Mouse (Mus musculus): ENCODE results near the gene Rnf216. TPM values are rescaled to one million over a fixed set of nuclear protein-coding genes. Genes with fewer than 3 reads are reported as not detected.

Gene Rnf216
- polyA plus RNA-seq, 1 experiment from 2014 or later, result 48.3 TPM

- H3K4me3 ChIP-seq (ENCODE audit: low read length), result no peak overlapping the region
- peaks cover 87% of the 10 kb centered on the region for H3K36me3 ChIP-seq (ENCODE audit: control insufficient read depth, insufficient read depth, low read length)
- ATAC-seq (ENCODE audit: low FRiP score, low TSS enrichment), result no peak
- no peaks in the 10 kb centered on the region for H3K4me1 ChIP-seq (ENCODE audit: control insufficient read depth, insufficient read depth, low read length)
- H3K27me3 ChIP-seq (ENCODE audit: control insufficient read depth, insufficient read depth, low read length), result no peaks in the 10 kb centered on the region
- H3K4me2 ChIP-seq (replicated peaks; ENCODE audit: low read depth, low read length), result no peak overlapping the region
- no peak overlapping the region for H3K9ac ChIP-seq (ENCODE audit: low read depth, low read length)
- H3K27ac ChIP-seq (ENCODE audit: low read depth, low read length), result no peak overlapping the region
- WGBS, result 93% methylated on average over 3 of the region's 3 CpGs
- no peaks in the 10 kb centered on the region for H3K9me3 ChIP-seq (ENCODE audit: control insufficient read depth, low read length)
Measured at GRCm38 (mm10) chr5:143076603-143077143, 36.1 kb downstream of the Rnf216 start.

GRCm38 (mm10) chr5:143075987-143076386 lies 36.8 kb downstream of the Rnf216 start:
- Histone ChIP-seq H3K4me1 (ENCODE audit: control insufficient read depth, insufficient read depth, low read length) (no peaks in the 10 kb centered on the region), H3K27me3 (ENCODE audit: control insufficient read depth, insufficient read depth, low read length) (no peaks in the 10 kb centered on the region), H3K4me2 (replicated peaks; ENCODE audit: low read depth, low read length) (no peak overlapping the region), H3K4me3 (ENCODE audit: low read length) (no peak overlapping the region), H3K27ac (ENCODE audit: low read depth, low read length) (no peak overlapping the region), H3K9ac (ENCODE audit: low read depth, low read length) (no peak overlapping the region), H3K36me3 (ENCODE audit: control insufficient read depth, insufficient read depth, low read length) (peaks cover 83% of the 10 kb centered on the region), H3K9me3 (ENCODE audit: control insufficient read depth, low read length) (no peaks in the 10 kb centered on the region)
- ATAC-seq (ENCODE audit: low FRiP score, low TSS enrichment), result no peak
- 92% methylated on average over 2 of the region's 2 CpGs for WGBS

- H3K36me3 ChIP-seq (ENCODE audit: control insufficient read depth, insufficient read depth, low read length), result peaks cover 62% of the 10 kb centered on the region
- ATAC-seq (ENCODE audit: low FRiP score, low TSS enrichment), result no peak
Measured at GRCm38 (mm10) chr5:143069048-143069447, 43.7 kb downstream of the Rnf216 start.

GRCm38 (mm10) chr5:143068382-143068781 lies 44.4 kb downstream of the Rnf216 start:
- no peaks in the 10 kb centered on the region for H3K27me3 ChIP-seq (ENCODE audit: control insufficient read depth, insufficient read depth, low read length)
- peaks cover 61% of the 10 kb centered on the region for H3K36me3 ChIP-seq (ENCODE audit: control insufficient read depth, insufficient read depth, low read length)
- H3K4me1 ChIP-seq (ENCODE audit: control insufficient read depth, insufficient read depth, low read length), result no peaks in the 10 kb centered on the region
- no peak overlapping the region for H3K4me2 ChIP-seq (replicated peaks; ENCODE audit: low read depth, low read length)
- no peak overlapping the region for H3K9ac ChIP-seq (ENCODE audit: low read depth, low read length)
- ATAC-seq (ENCODE audit: low FRiP score, low TSS enrichment), result no peak
- H3K4me3 ChIP-seq (ENCODE audit: low read length), result no peak overlapping the region
- no peak overlapping the region for H3K27ac ChIP-seq (ENCODE audit: low read depth, low read length)
- no peaks in the 10 kb centered on the region for H3K9me3 ChIP-seq (ENCODE audit: control insufficient read depth, low read length)
- 91% methylated on average over 3 of the region's 3 CpGs for WGBS

More at GRCm38 (mm10) chr5:143069048-143069447, 43.7 kb downstream of the Rnf216 start:
- Histone ChIP-seq H3K9ac (ENCODE audit: low read depth, low read length) (no peak overlapping the region), H3K27ac (ENCODE audit: low read depth, low read length) (no peak overlapping the region), H3K9me3 (ENCODE audit: control insufficient read depth, low read length) (no peaks in the 10 kb centered on the region), H3K27me3 (ENCODE audit: control insufficient read depth, insufficient read depth, low read length) (no peaks in the 10 kb centered on the region), H3K4me2 (replicated peaks; ENCODE audit: low read depth, low read length) (no peak overlapping the region), H3K4me3 (ENCODE audit: low read length) (no peak overlapping the region), H3K4me1 (ENCODE audit: control insufficient read depth, insufficient read depth, low read length) (no peaks in the 10 kb centered on the region)
- WGBS, result 92% methylated on average over 2 of the region's 2 CpGs

- H3K36me3 ChIP-seq (ENCODE audit: control insufficient read depth, insufficient read depth, low read length), result peaks cover 65% of the 10 kb centered on the region
- H3K9ac ChIP-seq (ENCODE audit: low read depth, low read length), result no peak overlapping the region
- no peaks in the 10 kb centered on the region for H3K27me3 ChIP-seq (ENCODE audit: control insufficient read depth, insufficient read depth, low read length)
- H3K4me1 ChIP-seq (ENCODE audit: control insufficient read depth, insufficient read depth, low read length), result no peaks in the 10 kb centered on the region
- WGBS, result 28% methylated on average over 1 of the region's 1 CpGs
- H3K4me3 ChIP-seq (ENCODE audit: low read length), result no peak overlapping the region
- H3K4me2 ChIP-seq (replicated peaks; ENCODE audit: low read depth, low read length), result no peak overlapping the region
- no peak for ATAC-seq (ENCODE audit: low FRiP score, low TSS enrichment)
- H3K27ac ChIP-seq (ENCODE audit: low read depth, low read length), result no peak overlapping the region
- no peaks in the 10 kb centered on the region for H3K9me3 ChIP-seq (ENCODE audit: control insufficient read depth, low read length)
Measured at GRCm38 (mm10) chr5:143066551-143066958, 46.2 kb downstream of the Rnf216 start.

GRCm38 (mm10) chr5:143066096-143066495 lies 46.7 kb downstream of the Rnf216 start:
- H3K27ac ChIP-seq (ENCODE audit: low read depth, low read length), result no peak overlapping the region
- no peak overlapping the region for H3K4me2 ChIP-seq (replicated peaks; ENCODE audit: low read depth, low read length)
- H3K36me3 ChIP-seq (ENCODE audit: control insufficient read depth, insufficient read depth, low read length), result peaks cover 70% of the 10 kb centered on the region
- 91% methylated on average over 1 of the region's 1 CpGs for WGBS
- H3K4me3 ChIP-seq (ENCODE audit: low read length), result no peak overlapping the region
- no peak overlapping the region for H3K9ac ChIP-seq (ENCODE audit: low read depth, low read length)
- ATAC-seq (ENCODE audit: low FRiP score, low TSS enrichment), result no peak
- no peaks in the 10 kb centered on the region for H3K9me3 ChIP-seq (ENCODE audit: control insufficient read depth, low read length)
- H3K4me1 ChIP-seq (ENCODE audit: control insufficient read depth, insufficient read depth, low read length), result no peaks in the 10 kb centered on the region
- no peaks in the 10 kb centered on the region for H3K27me3 ChIP-seq (ENCODE audit: control insufficient read depth, insufficient read depth, low read length)

- 88% methylated on average over 2 of the region's 2 CpGs for WGBS
- Histone ChIP-seq H3K9me3 (ENCODE audit: control insufficient read depth, low read length) (no peaks in the 10 kb centered on the region), H3K4me3 (ENCODE audit: low read length) (no peak overlapping the region), H3K4me1 (ENCODE audit: control insufficient read depth, insufficient read depth, low read length) (no peaks in the 10 kb centered on the region), H3K36me3 (ENCODE audit: control insufficient read depth, insufficient read depth, low read length) (peaks cover 73% of the 10 kb centered on the region), H3K27ac (ENCODE audit: low read depth, low read length) (no peak overlapping the region), H3K27me3 (ENCODE audit: control insufficient read depth, insufficient read depth, low read length) (no peaks in the 10 kb centered on the region), H3K9ac (ENCODE audit: low read depth, low read length) (no peak overlapping the region), H3K4me2 (replicated peaks; ENCODE audit: low read depth, low read length) (no peak overlapping the region)
- no peak for ATAC-seq (ENCODE audit: low FRiP score, low TSS enrichment)
Measured at GRCm38 (mm10) chr5:143065230-143065629, 47.6 kb downstream of the Rnf216 start.

- Histone ChIP-seq H3K4me1 (ENCODE audit: control insufficient read depth, insufficient read depth, low read length) (no peaks in the 10 kb centered on the region), H3K9me3 (ENCODE audit: control insufficient read depth, low read length) (no peaks in the 10 kb centered on the region), H3K4me3 (ENCODE audit: low read length) (no peak overlapping the region), H3K9ac (ENCODE audit: low read depth, low read length) (no peak overlapping the region), H3K27me3 (ENCODE audit: control insufficient read depth, insufficient read depth, low read length) (no peaks in the 10 kb centered on the region), H3K27ac (ENCODE audit: low read depth, low read length) (no peak overlapping the region), H3K4me2 (replicated peaks; ENCODE audit: low read depth, low read length) (no peak overlapping the region), H3K36me3 (ENCODE audit: control insufficient read depth, insufficient read depth, low read length) (peaks cover 70% of the 10 kb centered on the region)
- no peak for ATAC-seq (ENCODE audit: low FRiP score, low TSS enrichment)
- WGBS, result 87% methylated on average over 3 of the region's 3 CpGs
Measured at GRCm38 (mm10) chr5:143062251-143062650, 50.5 kb downstream of the Rnf216 start.

- H3K4me2 ChIP-seq (replicated peaks; ENCODE audit: low read depth, low read length), result no peak overlapping the region
- no peaks in the 10 kb centered on the region for H3K27me3 ChIP-seq (ENCODE audit: control insufficient read depth, insufficient read depth, low read length)
- ATAC-seq (ENCODE audit: low FRiP score, low TSS enrichment), result no peak
- H3K4me1 ChIP-seq (ENCODE audit: control insufficient read depth, insufficient read depth, low read length), result no peaks in the 10 kb centered on the region
- peaks cover 65% of the 10 kb centered on the region for H3K36me3 ChIP-seq (ENCODE audit: control insufficient read depth, insufficient read depth, low read length)
- H3K9me3 ChIP-seq (ENCODE audit: control insufficient read depth, low read length), result no peaks in the 10 kb centered on the region
- 81% methylated on average over 3 of the region's 3 CpGs for WGBS
- H3K4me3 ChIP-seq (ENCODE audit: low read length), result no peak overlapping the region
- no peak overlapping the region for H3K27ac ChIP-seq (ENCODE audit: low read depth, low read length)
- no peak overlapping the region for H3K9ac ChIP-seq (ENCODE audit: low read depth, low read length)
Measured at GRCm38 (mm10) chr5:143061511-143061910, 51.3 kb downstream of the Rnf216 start.

All from kidney, embryonic 14.5 days (tissue).